Mouse (Mus musculus): ENCODE data around the gene Olfr462.

Gene Olfr462

DNA sequence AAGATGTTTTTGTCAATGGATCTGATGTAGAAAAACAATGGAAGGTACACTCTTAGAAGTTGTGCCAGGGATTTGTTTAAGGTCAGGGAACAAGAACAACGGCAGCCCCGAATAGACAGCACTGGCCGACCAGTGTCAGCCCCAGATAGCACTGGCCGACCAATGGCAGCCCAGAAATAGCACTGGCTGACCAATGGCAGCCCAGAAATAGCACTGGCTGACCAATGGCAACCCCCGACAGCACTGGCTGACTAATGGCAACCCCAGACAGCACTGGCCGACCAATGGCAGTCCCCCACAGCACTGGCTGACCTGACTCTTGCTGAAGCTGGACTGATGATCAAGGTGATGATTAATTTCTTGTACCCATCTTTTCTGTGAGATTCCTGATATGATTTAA, 44.2 kb downstream of the Olfr462 start:
- DNase-seq (ENCODE audit: low spot score in 2 of 2), result no peak

DNA sequence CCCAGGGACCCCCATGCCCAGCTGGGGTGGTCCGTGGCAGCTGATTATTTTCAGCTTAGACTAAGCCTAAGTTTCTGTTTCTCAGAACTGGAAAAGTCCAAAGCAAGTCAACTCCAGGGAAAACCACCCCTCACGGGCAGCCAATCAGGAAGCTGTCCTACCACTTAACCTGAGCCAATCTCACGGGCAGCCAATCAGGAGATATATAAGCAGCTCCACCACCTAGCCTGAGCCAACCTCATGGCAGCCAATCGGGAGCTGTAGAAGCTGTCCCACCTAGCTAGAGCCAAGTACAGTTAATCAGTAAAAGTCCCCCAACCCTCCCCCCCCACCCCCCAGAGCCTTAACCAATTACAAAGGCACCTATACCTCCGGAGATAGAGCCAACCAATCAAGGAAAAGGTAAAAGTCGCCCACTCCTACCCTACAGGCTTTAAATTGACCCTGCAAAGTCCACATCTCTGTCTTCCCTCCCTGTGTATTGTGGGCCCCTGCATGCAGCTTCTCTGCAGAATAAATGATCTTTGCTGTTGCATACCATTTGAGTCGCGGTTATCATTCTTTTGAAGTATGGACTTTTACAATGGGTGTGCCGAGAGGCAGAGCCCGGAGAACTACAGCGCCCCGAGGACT, 45.0 kb downstream of the Olfr462 start:
- peak in 1 of 2 experiments; percentile 52 for DNase-seq (ENCODE audit: low spot score in 2 of 2)

DNA sequence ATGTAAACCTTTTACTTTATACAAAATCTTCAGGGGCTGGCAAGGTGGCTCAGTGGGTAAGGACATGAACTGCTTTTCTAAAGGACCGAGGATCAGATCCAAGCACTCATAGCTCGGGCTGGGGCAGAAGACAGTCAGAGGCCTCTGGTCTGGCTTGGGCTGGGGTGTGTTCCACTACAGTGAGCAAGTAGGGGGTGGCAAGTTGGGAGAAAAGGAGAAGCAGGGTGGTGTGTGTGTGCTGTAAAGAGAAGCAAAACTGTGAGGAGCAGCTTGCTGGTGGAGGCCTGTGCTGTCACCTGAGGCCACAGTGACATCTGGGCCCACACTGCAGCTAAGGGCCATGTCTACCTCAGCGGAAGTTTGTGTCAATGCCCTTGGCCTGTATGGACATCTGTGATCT, 50.6 kb downstream of the Olfr462 start:
- no peak for DNase-seq (ENCODE audit: low spot score in 2 of 2)

DNA sequence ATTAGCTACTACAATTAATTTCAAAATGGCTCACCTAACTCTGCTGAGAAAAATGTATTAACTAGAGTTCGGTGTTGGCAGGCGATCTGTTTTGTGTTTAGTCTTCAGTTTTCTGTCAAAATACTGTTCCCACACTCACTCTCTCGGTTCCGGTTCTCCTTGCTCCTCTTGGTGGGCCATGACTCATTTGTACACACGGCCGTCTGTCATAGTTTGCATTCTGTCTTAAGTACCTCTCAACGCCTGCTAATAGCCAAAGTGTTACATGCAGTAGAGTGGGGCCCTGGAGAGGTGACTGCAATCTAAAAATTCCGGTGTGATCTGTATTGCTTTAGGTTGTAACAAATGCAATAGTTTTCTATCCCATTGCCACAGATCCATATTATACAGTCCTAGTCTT, 51.4 kb downstream of the Olfr462 start:
- DNase-seq (ENCODE audit: low spot score in 2 of 2), result no peak

Data from urinary bladder, postnatal 4 days (tissue).